Mouse (Mus musculus) c-Kit-positive CD71-positive TER-119-positive erythroid progenitor cells, embryonic 14.5 days (primary cell): ENCODE measurements around the gene Hoxd11.

Experiments
- DNase-seq: peaks from one replicate; pipeline ENCODE4 v3.0.0-alpha.2; 2013; ENCODE audit warnings: low spot score

Hoxd11 gene

DNA sequence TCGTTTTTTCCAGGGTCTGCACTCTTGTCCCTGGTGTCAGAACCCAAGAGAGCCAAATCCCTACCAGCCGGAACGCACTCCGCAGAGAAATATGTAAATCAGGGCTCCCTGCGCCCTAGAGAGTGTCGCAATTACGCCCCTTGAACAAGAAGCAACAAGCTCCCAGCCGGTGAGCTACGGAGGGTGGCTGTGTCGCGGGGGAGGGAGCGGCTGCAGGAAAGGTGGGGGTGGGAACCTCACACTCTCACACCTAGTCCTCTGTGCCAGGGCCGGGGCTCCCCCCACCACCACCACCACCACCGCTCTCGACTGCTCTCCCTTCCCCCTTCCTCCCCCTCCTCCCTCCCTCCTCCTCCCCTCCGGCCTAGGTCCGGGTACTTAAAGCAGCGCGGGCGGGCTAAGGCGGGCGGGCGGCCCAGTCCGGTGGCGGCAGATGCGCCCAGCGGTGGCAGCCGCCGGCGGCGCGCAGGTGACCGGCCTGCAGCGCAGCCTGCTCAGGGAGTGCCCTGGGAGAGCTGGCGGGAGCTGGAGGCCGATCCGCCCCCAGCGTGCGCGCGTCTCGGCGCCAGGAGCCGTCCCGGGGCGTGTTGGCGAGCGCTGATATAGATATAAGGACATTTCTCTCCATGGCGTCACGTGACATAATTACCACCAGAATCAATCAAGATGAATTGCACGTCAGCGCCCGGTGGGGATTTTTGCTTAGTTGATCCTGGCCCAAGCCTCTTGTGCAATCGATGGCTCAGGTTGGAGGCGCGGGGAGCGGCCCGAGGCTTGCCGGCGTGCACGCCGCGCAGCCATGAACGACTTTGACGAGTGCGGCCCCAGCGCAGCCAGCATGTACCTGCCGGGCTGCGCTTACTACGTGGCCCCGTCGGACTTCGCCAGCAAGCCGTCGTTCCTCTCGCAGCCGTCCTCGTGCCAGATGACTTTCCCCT, 2.5 kb downstream of the Hoxd11 start:
- DNase-seq: no peak

DNA sequence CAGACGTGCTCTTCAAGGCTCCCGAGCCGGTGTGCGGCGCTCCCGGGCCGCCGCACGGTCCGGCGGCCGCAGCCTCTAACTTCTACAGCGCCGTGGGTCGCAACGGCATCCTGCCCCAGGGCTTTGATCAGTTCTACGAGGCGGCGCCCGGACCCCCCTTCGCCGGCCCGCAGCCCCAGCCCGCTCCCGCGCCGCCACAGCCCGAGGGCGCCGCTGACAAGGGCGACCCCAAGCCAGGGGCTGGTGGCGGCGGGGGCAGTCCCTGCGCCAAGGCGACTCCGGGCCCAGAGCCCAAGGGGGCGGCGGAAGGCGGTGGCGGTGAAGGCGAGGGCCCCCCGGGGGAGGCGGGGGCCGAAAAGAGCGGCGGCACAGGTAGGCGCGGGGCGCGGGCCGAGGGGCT, 3.4 kb downstream of the Hoxd11 start:
- DNase-seq: no peak

DNA sequence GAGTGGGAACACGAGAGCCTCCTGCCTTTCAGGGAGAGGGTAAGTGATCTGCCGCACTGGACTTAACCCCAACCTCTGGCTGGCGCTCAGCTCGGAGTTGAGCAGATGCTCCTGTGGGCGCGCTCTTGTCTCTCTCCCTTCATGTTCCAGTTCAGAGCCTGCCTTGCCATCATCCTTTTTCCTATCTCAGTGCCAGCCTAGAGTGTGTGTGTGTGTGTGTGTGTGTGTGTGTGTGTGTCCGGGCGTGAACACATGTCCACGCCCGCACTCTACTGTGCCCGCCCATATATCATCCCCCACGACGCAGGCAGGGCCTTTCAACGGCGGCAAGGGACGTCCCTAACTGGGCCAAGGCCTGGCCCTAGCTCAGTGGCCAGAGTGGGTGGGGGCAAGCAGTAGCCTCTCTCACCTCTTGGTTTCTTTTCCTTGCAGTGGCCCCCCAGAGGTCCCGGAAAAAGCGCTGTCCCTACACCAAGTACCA, 4.2 kb downstream of the Hoxd11 start:
- DNase-seq: no peak

DNA sequence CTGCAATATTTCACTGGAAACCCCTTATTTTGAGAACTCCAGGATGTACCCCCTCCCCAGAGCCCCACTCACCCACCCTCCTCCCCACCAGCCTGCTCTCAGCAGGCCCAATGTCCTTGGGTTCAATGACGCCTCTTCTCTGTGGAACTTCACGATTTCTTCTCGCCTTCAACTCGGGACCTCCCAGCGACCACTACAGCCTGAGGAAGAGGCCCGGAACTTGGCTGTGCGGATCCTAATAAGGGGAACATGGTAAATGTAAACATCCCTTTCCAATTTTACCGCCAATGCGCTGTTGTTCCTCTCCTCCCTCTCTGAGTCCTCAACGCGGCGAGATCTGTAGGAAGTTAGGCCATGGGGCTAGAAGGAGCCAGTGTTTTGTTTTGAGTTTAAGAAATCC, 4.7 kb downstream of the Hoxd11 start:
- DNase-seq: no peak

DNA sequence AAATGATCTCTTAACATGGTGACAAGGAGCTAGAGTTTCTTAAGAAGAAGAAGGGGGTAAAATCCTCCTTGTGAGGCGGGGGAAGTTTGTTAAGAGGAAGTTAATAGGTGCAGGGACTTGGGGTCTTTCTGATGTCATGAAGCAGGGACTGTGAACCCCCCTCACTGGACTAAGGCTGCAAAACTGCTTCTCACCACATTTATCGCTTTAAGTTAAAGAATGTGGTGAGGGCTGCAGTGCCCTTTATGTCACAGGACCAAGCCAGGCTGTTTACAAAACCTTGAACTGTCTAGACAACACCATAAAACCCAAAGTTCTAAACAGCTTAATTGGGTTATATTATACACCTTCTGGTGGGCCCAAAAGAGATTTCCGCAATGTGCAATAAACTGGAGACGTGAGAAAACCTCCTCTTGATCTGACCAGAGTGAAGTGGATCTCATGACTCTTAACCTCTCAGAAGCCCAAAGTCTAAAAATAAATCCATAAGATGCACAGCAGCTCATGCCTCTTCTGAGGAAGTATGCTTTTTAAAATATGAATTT, 5.8 kb downstream of the Hoxd11 start:
- no peak for DNase-seq

DNA sequence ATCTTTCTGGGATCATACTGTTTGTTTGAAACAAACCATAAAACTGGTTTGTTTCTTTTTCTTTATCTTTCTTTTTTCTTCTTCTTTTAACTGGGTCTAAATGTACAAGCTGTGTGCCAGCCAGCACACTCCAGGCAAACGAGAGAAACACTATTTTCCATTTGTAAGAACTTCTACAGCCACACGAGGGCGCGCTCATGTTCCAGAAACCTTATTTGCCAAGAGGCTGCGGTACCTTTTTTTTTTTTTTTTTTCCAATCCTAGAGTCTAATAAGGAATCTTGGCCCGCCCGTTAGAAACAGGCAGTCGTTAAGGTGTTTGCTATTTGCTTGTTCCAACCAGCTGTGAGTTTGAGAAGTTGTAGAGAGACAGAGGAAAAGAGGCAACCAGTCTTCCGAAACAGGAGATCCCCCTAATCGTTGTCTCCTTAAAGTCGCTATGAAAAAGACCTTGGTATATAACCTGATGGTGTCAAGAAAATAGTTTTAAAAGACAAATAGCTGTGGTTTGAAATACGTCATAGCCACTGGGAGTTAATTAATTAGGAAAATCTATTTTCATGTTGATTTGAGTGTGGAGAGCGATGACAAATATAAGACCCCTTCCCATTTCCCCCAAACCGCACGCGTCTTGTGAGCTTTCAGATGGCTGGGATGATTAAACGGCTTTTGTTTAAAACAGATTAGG, 7.1 kb downstream of the Hoxd11 start:
- peak; percentile 15 for DNase-seq

DNA sequence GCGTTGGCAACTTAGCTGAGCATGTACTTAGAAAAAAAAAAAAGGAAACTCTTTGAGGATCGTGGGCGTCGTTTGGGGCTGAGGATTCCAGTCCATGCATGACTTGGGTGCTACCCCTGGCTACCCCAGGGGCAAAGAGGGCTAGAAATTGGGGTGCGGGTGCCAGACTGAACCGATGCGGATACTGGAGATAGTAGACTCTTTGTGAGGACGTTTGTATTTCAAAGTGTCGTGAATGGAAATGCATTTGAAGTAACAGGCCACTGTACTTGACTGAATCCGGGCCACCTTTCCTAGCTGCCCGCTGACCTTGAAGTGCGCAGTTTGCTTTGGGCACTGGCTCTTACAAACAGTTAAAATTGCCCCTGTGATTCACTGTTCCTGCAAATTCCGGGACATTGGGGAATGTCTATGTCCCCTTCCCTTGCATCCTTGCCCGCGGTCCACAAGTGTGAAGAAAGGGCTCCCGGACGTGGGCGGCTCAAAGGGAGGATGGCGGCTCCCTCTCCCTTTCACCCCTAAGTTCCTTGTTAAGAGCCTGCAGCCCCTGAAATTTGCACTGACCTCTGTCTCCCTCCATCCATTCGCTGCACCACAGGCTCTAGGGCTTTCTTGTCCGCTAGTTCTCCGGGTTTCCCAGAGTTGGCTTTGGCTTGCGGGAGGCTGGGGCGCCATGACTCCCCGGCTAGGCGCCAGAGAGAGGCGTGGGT, 7.8 kb downstream of the Hoxd11 start:
- no peak for DNase-seq

DNA sequence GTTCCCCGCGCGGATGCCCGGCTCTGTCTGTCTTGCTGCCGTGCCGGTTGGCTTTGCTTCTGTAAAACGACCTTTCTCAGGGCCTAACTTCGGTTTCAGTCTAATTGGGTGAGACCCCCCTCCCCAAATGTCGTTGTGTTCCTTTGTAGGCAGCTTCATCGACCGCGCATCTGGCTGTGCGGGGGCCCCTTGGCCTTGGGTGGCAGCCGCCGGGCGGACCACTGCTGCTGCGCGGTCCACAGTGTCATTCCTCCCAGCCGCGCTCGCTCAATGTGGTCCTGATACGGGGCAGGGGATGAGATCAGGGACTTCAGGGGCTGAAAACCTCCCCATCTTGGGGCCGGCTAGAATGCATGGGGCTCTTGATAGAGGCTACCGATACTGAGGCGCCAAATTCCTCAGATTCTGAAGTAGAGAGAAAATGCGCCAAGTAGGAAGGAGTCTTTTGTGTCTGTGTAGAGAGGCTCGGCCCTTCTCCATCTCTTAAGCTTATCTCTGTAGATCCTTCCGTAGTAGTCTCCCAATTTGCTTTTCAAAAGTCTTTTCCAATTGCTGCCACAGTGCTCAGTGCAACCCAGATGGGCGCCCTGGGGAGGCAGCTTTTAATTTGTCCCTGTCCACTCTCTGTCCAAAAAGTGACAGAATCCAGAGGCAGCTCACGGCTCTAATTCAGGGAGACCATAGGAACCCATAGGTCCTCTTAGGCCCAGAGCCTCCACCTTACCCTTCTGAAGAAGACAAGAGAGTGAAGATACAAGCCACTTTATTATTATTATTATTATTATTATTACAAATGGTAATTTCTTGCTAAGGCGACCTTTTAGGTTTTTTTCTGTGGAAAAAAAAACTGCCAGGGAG, 8.6 kb downstream of the Hoxd11 start:
- DNase-seq: no peak

DNA sequence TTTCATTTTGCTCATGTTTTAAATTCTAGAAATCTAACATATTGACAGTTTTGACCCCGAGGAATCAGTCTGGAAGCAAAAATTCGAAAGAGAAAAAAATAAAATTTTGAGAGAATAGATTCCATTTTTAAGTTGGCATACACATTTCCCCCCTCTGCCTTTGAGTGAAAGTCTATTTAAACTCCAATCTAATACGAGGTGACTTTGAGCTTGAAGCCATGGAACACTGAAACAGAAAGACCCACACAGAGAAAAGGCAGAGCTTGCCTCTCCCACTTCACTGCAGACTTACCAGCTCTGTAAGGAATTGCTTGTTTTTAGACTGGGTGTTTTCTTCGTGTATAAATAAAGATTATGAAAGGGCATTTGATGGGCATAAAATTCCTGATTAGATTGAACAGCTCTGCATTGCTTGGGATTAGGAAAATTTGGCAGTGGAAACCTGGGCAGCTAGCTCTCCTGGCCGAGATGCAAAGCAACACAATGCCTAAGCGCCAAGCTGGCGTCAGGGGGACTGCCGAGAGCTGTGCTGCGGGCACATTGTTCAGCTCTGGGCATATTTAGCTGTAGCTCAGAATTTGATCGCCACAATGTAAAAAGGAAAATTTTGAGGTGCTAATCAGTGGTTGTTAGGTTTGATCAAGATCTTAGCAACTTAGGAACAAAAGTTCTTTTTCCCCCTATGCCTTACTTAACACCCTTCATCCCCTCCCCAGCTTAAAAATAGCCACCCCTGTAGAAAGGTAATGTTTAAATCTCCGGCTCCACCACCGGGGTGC, 9.6 kb downstream of the Hoxd11 start:
- no peak for DNase-seq

DNA sequence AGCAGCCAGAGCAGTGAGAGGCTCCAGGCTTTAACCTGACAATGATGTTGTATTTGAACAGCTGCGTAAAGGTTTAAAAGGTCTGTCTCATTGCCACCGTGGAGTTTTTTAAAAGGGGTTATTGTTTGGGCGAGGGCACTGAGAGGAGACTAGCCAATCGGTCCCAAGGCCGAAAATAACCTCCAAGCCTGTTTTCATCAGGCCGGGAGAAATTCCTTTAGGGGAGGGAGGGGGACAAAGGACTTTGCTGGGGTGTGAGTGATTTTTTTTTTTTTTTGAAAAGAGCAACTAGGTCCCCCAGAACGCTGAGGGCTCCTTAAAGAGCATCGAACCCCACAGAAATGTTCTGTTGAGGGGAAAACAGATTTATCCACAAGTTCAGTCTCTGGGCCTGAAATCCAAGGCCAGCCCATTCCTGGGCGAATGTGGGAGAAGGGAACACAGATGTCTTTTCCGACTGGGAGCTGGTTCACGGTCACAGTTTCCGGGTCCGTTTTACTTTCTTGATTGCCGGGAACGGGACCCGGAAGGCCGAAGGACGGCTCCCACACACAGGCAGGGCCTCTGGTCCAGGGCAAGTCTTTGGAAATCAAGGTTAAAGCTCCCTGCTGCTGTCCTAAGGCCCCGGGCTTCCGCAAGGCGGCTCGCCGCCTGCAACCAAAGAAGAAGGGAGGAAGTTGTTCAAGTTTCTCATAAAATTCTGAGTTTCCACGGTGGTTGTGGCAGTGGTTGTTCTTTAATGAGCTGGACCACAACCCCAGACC, 10.4 kb downstream of the Hoxd11 start:
- no peak for DNase-seq

DNA sequence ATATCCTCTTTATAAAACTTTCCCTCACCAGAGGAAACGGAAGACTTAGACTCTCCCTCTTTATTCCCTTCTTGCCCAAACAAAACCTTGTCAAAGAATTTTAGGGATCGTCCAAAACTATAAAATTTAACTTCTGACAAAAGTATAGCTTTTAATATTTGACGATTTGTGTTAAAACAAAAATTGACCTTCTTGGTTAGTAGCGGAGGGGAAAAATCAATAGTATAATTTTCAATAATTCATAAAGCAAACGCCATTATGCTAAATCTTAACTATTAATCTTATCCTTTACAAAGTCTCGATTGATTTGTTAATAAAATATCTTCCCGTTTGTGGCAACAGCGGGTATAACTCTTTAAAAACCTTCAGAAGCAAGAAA, 11.0 kb downstream of the Hoxd11 start:
- no peak for DNase-seq

DNA sequence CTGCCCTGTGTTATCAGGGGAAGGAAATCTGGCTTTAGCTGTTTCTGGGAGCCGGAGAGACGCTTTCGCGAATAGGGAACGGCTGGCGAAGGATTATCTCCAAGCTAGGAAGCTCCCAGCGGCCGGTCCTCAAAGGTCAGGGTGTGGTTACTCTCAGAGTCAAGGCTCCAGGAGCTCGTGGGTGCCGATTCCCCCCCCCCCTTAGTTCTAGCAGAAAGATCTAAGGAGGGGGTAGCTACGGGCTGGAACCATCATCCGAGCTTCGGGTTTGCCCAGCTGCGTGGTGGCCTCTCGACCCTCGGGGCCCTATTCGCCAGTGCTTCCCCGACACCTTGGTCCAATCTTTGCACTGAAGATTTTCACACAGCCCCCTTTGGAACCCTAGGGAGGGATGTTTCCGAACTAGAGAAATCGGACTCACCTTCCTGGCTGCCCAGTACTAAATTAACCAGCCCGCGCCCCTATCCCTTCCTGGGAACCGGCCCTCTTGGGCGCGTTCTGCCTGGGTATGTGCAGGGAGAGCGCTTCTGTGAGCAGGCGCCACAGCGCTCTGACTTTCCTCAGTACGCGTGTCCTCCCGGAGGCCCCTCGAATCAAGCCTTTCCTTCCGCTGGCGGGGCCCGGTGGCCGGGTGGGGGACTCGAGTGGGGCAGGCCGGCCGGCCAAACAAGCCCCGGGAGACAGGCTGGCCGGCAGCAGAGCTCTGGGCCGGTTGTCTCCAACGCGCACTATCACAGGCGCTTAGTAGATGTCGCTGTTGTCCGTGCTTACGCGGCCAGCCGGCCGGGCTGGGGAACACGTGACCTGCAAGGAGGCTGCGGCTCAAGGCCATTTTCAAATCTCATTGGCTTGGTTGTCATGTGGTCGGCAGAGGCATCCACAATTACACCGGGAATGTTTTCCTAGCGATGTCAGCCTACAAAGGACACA, 11.9 kb downstream of the Hoxd11 start, which contains the start of gene Hoxd10:
Hoxd10 (plus strand) TSS at position 903 of the 930 bp plus-strand sequence.
- no peak for DNase-seq

DNA sequence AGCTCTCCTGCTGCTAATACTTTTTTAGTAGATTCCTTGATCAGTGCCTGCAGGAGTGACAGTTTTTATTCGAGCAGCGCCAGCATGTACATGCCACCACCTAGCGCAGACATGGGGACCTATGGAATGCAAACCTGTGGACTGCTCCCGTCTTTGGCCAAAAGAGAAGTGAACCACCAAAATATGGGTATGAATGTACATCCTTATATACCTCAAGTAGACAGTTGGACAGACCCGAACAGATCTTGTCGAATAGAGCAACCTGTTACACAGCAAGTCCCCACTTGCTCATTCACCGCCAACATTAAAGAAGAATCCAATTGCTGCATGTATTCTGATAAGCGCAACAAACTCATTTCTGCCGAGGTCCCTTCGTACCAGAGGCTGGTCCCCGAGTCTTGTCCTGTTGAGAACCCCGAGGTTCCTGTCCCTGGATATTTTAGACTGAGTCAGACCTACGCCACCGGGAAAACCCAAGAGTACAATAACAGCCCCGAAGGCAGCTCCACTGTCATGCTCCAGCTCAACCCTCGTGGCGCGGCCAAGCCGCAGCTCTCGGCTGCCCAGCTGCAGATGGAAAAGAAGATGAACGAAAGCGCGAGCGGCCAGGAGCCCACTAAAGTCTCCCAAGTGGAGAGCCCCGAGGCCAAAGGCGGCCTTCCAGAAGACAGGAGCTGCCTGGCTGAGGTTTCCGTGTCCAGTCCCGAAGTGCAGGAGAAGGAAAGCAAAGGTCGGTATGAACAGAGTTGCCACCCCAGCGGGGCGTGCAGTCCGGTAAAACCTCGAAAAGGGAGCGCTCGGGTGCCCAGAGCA, 12.8 kb downstream of the Hoxd11 start:
- no peak for DNase-seq

DNA sequence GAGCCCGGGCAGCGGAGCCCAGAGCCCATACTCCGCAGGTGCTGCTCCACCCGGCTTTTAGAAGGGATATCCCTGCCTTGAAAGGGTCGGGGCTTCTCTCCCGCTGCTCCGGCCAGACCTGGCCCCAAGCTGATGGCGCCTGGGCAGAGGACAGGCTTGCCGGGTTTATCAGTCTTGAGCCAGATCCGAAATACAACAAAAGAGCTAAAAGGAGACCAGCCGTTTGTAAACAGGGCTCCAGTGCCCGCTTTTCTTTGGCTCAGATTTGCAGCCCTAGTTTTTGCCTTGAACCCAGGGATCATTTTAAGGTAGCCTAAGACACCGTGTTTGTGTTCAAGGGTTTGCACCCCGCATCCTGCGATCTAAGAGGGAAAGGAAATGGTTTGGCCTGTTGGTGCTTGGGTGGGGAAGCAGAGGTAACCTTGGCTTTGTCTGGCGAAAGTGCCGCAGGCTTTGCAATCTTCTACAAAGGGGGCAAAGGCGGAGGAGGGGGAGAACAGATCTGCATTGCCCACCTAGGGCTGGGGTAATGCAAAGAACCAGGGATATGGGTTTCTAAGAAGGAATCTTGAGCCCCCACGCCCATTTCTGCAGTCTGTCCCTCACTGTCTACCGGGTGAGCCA, 13.6 kb downstream of the Hoxd11 start:
- no peak for DNase-seq

DNA sequence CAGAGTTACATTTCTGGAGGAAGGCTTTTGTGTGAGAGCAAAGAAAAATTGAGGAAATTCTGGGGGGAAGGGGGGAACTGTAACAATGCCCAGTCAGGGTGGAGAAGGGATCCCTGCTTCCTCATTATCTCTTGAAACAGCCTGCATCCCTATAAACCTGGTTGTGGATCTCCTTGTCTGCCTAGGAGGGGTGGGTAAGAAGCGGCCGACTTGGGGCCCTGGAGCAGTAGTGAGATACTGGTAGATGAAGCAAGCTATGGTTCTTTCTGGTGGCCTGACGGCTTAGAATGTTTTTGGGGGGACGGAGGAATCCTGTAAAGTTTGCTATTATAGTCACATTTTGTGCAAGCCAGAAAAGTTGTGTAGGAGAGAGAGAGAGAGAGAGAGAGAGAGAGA, 14.1 kb downstream of the Hoxd11 start:
- no peak for DNase-seq

DNA sequence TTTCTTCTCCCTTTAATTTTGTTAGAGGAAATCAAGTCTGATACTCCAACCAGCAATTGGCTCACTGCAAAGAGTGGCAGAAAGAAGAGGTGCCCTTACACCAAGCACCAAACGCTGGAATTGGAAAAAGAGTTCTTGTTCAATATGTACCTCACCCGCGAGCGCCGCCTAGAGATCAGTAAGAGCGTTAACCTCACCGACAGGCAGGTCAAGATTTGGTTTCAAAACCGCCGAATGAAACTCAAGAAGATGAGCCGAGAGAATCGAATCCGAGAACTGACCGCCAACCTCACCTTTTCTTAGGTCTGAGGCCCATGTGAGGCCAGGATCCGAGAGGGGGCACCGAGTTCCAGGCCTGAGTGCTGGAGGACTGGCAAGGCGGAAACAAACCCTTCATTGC, 14.7 kb downstream of the Hoxd11 start:
- no peak for DNase-seq

DNA sequence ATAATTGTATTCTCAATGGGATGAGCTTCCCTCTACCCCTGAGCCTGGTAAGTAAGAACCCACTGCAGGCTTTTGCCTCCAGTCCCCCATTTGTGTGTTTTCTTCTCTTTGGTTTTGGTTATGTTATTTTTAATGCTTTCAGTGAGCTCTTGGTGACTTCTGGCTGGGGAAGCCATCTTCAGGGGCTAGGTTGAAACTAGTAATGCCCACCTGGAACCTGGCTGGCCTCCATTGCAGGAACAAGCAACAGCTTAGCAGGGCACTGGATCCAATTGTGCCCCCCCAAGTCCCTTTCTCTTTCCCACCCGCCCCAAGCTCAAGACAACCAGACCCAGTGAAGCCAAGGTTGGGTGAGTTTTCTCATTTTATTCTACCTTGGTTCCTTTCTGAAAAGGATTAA, 16.0 kb downstream of the Hoxd11 start:
- no peak for DNase-seq
